Mouse (Mus musculus) layer of hippocampus, adult 9-10 months (tissue): ENCODE measurements around the gene Srrt.

ENCODE experiments used
- DNase-seq: peaks from one replicate; pipeline ENCODE4 v3.0.0; 2022; ENCODE audit warnings: low spot score

The Srrt gene

DNA sequence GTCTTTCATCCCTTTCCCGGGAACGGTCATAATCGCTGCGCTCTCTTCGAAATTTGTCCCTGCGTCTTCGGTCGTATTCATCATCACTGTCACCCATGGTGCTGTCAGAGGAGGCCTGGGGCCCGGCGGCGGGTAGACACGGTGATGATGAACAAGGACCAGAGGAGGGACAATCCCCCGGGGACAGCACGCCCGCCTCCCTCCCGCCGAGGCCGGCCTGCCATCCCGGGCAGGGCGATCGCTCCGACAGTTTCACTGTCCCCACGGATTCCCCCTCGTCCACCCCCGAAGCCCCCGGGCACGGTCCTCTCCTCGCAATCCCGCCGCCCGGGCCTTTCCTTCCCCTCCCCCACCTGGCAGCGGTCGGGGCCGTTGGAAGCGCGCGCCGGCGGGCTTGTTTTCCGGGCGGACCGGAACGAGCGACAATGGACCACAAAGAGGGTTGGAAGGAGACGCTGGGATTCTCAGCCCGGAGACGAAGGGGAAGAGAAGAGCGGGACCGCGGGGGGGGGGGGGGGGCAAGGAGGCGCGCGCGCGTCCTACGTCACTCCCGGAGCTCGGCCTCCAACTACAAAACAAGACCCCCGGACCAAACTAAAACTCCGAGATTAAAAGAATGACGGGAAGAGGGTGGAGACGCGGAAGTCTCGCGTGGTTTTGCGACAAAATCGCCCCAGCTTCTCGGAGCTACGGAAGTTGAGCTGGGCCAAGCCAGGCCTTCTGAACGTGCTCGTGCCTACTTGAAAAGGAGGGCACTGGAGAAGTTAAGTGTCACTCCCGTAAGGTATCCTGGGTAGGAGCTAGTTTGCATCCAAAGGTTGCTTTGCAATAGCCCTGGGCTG lies at the start of gene Srrt:
Srrt (minus strand) TSS at position 604 of the 842 bp plus-strand sequence.
- no peak for DNase-seq

DNA sequence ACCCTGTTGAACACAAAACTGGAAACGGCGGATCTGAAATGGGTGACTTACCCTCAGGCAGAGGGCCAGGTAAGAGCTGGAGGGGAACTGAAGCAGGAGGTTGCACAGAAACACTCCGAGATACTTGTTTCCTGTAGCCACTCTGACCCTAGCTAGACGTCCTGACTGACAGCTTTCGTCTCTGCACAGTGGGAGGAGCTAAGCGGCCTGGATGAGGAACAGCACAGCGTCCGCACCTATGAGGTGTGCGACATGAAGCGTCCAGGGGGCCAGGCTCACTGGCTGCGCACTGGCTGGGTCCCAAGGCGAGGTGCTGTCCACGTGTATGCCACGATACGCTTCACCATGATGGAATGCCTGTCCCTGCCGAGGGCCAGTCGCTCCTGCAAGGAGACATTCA lies 46.6 kb upstream of the Srrt start:
- no peak for DNase-seq

DNA sequence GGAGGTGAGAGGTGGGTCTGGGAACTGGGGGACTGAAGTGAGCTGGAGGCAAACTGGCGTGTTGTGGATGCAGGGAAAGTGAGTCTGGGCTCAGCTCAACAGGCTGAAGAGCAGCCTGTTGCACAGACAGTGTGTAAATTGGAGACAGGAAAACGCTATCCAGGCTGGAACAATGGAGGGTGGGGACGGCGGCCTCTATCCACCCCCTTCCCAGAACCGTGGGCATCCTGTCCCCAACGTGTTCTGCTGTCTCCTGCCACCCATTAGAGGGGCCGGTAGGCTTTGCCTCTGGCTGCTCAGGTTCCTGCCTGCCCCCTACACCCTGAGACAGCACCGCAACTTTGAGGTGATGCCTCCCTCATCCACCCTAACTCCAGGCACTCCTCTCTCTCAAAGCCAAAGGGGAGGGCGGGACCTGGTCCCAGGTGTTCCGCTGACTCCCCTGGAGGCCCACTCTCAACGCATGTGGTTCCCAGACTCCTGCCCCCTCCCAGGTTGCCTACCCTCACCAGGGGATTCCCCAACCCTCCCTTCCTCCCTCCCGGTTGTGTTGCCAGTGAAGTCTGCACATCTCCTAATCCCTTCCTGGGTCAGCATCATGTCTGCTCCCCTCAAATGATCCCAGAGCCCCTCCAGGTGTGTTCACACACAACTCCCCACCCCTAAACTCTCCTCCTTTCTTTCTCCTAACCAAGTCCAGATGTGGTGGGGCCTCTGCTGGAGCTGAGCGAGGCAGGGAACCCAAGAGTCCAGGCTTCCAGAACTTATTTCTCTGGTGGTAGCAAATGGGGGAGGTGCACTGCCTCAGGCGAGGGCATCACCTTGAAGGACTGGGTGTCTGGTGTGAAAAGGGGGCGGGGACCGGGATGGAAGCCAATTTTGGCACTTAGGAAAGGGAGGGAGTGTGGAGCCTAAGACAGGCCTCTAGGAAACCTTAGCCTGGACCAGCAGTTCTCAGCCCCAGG lies 44.8 kb upstream of the Srrt start:
- DNase-seq, result no peak

DNA sequence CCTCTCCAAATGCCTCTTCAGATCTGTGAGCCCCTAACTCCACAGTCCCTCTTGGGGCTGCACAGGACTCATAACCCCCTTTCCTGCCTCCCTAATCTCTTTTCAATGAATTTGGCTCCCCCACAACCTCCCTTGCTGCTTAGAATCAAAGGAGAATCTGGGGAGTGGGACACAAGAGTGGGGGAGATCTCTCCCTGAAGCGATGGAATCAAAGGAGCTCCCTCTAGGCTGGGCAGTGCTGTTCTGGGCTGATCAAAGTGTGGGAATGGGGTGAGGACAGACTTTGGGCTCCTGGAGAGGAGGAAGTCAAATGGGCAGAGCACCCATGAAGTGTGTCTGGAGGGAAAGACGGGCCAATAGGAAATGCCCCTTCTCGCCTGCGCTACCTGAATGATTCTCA lies 43.9 kb upstream of the Srrt start:
- no peak for DNase-seq

DNA sequence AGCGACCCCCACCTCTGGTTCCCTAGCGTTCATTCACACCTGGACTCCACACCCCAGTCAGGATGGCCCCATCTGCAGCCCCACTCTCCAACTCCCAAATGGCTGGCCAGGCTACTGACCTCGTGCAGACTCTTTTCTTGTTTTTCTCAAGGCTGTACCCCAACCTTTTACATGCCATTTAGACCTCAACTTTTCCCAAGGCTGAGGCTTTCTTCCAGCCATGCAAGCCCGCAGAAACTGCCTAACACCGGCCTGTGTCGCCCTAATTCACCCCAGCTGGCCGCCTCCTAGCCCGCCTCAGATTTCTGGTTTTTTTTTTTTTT lies 43.5 kb upstream of the Srrt start:
- no peak for DNase-seq

DNA sequence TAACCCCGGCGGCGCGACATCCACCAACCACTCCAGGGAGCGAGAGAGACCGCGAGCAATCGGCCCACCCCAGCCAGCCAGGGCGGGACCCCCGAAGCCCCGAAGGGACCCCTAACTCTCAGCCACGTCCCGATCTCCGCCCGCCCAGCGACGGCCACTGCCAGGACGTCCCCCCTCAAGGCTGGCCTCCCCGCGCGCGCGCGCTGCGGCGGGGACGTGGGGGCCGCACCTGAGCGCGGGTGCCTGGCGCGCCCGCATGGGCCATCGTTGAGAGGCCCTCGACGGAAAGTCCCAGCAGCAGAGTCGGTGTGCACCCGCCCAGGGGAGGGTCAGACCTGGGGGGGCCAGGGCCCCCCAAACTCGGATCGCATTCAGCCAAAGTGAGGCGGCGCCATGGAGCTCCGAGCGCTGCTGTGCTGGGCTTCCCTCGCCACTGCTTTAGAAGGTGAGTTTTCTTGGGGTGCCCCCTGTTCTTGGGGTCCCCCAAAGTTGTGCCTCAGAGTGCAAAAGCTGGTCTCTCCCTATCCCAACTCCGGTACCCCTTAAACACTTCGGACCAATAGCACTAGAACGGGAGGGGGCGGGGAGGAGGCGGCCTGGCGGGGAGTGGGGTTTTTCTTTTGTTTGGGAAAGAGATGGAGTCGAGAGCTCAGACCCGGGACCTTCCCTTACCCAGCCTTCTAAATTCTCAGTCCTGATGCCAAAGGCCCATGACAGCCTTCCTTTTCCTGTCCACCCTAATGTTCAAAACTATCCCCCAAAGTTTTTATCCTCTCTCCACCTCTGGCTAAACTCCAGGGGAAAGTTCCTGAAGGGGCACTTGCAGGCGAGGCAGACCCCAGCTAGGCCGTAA lies 43.0 kb upstream of the Srrt start:
- DNase-seq, result no peak

DNA sequence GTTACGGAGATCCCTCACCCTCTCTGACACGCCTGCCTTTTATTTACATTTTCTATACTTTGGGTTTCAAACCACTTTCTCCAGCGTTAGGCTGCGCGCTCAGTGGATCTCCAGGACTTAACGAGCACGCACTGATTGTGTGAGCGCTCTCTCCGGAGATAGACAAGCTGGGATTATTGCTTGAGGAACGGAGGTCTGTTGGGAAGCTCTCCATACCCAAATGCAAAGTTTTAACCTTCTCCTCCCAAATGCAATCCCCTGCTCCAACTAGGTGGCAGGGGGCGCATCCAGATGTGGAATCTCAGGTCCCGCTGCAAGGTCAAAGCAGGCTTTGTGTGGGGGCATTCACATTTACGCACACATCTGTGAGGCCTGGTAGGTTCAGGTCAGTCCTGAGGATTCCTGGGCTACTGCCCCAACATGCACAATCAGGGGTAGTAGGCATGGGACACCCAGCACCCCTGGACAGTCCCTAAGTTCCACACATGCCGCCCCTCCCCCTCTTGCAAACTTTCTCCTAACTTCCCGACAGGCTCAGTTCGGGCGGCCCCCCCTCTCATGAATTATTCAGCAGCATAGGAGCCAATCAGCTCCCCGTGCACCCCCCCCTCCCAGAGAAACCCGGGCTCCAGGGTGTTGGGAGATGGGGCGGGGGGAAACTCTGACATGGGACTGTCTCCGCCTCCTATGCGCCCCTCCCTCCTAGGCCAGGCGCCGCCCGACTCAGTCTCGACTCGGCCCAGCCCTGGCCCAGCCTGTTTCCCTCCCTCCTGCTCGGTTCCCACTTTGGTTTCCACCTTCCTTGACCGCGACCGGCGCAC lies 42.1 kb upstream of the Srrt start, which contains the start of gene Ephb4:
Ephb4 (plus strand) TSS at position 726 of the 821 bp plus-strand sequence.
- no peak for DNase-seq

DNA sequence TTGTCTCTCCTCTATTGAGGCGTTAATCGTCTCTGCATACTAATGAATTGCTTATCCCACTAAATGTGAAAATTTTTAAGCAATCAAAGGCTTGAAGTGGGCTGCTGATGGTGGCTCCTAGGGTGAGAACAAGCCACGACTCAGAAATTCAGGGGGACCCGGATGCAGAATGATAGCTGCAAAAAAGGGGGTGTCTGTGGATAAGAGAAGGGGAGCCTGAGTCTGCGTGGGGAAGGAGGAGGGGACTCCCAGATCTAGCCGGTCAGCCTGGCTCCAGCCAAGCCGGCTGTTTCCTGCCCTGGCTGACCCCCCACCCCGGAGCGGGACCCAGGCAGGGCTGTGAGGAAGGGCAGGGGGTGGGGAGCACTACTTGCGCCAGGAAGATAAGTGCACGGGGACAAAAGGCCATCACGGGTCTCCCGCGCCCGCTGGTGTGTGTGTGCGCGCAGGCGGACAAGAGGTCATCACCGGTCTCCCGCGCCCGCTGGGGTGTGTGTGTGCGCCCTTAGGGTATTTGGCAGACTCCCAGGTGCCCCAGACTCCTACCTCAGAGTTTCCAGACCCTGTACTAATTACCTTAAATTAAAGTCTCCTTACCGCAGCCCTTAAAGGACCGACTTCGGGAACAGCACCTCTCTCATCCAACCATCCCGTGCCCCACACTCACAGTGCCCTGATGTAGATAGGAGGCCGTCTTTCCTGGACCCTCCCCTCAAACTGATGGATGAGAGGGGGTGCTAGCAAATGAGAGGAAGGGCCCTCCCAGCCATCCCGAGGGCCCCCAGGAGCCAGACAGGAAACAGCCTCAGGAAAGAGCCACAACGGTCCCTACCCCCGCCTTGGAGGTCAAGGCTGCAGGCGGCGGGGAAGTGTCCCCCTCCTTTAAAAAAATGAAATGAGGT lies 41.3 kb upstream of the Srrt start:
- DNase-seq, result no peak

DNA sequence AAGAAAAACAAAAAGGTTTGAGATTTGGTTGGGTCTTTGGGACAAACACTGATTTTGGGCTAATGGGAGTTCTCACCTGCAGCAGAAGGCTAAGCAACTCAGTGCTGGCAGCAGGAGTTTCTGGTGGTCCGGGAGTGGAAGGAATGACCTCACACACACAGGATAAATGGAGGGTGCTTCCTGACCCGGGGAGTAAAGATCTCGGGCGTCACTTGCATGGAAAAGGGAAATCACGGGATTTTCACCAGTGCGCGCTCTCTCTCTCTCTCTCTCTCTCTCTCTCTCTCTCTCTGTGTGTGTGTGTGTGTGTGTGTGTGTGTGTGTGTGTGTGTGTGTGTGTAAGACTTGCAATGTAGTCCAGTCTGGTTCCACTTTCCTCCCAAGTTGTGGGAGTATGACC lies 40.4 kb upstream of the Srrt start:
- DNase-seq, result no peak

DNA sequence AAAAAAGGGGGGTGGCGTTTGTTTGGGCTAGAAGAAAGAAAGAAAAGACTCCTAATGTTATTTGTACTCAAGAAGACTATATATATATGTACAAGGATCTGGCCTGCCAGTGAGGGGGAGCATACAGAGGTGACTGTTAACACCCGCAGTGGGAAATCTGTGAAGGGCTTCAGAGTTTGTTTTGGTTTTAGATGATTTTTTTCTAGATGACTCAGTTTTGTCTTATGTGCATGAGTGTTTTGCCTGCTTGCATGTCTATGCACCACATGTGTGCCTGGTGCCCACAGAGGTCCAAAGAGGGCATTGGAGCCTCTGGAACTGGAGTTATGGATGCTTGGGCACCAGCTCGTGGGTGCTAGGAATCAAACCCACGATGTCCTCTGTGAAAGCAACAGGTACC lies 39.5 kb upstream of the Srrt start:
- no peak for DNase-seq

DNA sequence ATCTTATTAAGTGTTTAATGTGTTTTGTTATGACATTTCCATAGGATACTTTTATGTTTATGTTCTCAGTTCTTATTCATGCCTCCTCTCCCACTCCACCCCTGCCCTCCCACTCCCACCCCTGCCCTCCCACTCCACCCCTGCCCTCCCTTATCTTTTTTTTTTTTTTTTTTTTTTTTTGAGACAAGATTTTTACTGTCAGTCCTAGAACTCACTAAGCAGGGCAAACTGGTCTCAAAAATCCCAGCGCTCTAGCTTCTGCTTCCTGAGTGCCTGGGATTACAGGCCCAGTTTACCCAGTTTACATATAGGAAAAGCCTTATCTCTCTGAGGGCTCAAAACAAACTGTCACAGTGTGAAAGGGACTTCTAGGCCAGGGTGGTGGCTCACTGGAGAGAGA lies 38.9 kb upstream of the Srrt start:
- no peak for DNase-seq

DNA sequence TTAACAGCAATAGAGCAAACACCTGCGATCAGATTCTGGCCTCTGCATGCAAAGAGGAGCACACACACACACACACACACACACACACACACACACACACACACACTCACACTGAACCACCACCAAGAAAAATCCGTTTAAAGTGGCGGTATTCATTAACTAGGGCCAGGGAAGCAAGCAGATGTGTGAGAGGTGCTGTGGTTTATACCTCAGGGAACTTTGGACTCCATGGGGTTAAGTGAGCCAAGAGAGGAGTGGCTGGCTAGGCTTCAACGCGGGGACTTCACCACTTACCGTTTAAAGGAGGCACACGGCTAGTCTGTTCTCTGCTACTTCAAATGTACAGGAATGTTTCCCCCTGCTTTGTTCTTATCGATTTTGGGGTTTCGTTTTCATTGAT lies 38.3 kb upstream of the Srrt start:
- DNase-seq, result no peak

DNA sequence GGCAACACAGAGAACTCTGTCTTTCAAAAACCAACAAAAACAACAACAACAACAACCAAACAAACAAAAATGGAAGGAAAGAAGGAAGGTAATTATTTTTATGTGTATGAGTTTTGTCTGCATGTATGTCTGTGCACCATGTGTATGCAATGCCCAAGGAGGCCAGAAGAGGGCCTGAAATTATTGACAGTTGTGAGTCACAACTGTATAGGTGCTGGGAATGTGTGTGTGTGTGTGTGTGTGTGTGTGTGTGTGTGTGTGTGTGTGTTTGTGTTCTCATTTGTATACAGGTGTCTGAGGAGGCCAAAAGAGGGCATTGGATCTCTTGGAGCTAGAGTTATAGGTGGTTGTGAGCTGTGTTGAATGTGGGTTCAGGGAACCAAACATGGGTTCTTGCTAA lies 36.4 kb upstream of the Srrt start:
- DNase-seq, result no peak

DNA sequence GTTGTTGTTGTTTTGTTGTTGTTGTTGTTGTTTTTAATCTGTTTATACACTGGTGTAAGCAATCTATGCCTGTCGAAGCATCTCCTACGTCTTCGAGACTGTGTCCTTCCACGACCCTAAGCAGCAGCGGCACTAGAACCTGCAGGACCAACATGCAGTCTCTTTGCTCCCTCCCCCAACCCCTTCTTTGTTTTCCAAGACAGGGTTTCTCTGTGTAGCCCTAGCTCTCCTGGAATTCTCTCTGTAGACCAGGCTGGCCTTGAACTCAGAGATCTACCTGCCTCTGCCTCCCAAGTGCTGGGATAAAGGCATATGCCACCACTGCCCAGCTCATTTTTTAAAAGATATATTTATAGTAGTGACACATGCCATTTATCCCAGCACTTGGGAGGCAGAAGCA lies 35.9 kb upstream of the Srrt start:
- DNase-seq, result no peak

DNA sequence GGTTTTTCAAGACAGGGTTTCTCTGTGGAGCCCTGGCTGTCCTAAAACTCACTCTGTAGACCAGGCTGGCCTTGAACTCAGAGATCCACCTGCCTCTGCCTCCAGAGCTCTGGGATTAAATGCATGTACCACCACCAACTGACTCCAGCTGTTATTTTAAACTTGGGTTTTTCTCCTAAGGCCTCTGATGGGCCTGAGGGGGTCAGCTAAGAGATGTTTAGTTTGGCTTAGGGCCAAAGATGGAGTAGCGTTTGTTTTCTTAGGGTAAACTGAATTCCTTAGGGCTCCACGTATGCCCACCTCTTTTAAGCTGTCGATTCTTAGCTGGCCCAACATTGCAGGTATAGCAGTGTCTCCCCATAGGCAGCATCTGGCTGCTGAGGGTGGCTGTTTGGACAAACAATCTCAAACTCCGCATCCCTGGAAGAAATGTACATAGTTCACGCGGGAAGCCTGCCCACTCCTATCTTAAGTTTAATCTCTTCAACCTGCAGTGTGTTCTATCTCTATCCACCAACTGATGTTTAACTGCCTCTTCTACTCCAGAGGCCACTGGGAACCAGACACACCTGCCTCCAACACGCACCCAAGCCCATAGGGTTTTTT lies 35.0 kb upstream of the Srrt start:
- no peak for DNase-seq

DNA sequence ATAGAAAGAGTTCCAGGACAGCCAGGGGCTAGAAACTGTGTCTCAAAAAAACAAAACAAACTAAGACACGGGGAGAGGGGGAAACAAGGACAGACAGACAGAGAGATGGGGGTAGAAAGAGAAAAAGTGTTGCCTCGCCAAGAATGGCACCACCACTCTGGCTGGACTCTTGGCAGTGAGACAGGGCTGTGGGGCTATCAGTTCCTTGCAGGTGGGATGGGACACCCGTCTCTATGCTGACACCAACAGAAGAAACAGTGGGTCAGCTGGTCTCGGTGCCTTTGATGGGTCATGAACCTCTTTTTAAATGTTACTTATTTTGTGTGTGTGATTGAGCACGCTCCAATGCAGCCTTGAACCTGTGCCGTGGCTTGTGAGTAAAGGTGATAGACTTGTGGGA lies 32.7 kb upstream of the Srrt start:
- DNase-seq, result no peak

DNA sequence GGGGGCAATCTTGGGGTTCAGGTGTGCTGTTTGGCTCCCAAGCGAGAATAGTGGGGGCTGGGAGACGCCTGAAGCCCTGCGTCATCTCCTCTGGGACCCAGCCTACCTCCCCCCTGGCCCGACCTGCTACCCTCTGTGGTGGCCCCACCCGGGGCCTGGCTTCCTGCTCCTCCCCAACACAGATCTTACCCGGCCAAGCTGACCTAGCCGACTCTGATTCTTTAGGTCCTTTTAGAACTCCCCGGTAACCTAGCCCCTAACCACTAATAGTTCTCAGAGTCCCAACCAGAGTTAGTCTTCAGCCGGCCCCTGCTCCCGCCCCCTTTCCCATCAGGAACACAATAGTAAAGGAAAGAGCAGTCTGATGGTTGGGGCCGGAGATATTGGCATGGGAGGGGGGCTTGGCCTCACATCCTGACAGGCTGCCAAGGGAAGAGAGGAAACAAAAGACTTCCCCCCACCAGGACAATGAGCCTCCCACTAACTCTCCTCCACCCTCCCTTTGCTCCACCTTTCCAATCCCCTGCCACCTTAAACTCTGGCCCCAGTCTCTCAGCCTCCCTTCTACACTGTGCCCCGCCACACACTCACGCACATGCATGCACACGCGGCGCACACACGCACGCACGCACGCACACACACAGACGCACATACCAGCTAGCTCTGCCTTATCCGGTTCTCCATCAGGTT lies 32.0 kb upstream of the Srrt start:
- DNase-seq, result no peak

DNA sequence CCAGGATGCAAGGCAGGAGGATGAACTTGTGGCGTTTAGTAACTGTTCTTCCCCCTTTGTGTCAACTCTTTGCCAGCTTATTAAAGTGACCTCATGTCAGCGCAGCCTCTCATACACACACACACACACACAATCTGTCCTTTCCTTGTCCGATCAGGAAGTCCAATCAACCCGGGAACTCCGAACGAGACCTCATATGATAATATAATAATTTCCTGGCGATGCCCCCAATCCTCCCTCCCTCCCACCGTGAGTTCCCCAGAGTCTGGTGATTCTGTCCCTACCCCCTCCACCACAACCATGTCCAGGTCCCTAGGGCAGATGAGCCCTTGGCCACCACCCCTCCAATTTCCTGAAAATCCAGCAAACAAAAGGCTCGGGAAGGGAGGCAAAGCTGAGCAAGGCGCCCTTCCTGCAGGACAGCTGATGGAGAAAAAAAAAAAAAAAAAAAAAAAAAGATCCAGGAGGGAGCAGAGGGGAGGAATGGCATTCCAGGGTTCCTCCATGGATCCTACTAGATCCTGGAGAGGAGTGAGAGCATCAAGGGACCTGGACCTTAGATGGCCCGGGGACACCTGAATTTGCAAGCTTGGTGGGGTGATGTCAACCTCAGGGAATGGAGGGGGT lies 31.3 kb upstream of the Srrt start:
- no peak for DNase-seq

DNA sequence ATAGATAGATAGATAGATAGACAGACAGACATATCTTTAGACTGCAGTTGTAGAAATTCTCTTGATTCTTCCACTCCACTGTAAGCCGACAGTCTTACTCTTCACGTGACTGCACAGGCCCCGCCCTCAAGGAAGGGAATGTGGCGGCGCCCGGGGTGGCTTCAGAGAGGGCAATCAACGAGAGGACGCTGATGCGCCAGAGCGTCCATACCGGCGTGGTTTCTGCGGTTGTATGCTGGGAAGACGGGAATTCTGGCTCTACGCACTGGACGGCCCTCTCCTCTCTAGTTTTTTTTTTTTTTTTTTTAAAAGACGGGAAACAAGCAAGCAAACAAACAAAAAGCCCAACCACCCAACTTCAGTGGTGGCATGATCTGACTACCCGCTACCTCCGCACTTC lies 30.8 kb upstream of the Srrt start:
- peak; percentile 79 for DNase-seq
